Comparison of ENCODE assay signal across 28 mouse cellular contexts in genomic region chr8:121973906-121974305, GRCm38 (mm10). TPM values are rescaled to one million over a fixed set of nuclear protein-coding genes. Genes with fewer than 3 reads are reported as not detected.
"Had no signal": no experiment of that assay in that cellular context is flagged by ENCODE, and none has a peak within 500 bp of the region (broad histone marks: within the 10 kb centered on the region; RNA-seq: fewer than 3 reads in every experiment).

No protein-coding gene starts in this region.

- DNase-seq: kidney, postnatal 25 days; layer of hippocampus, adult 9-11 months; liver; lung, adult 18-20 months; lung, postnatal 10 days; lung, postnatal 36 days; retina, postnatal 1 day; thymus, adult 2 months; thymus, postnatal 14 days; thymus, postnatal 4 days had no signal

- H3K9me3 ChIP-seq: limb, embryonic 10.5 days; limb, embryonic 13.5 days; liver, embryonic 12.5 days; liver, embryonic 15.5 days; lung, embryonic 15.5 days; midbrain, embryonic 12.5 days; midbrain, embryonic 15.5 days; neural tube, embryonic 13.5 days had no signal

- H3K4me2 ChIP-seq: limb, embryonic 13.5 days; liver, embryonic 12.5 days; liver, embryonic 15.5 days; lung, embryonic 15.5 days; midbrain, embryonic 12.5 days; midbrain, embryonic 15.5 days; neural tube, embryonic 13.5 days had no signal

- H3K27ac ChIP-seq: kidney, postnatal 0 days; layer of hippocampus, adult 2 months; limb, embryonic 10.5 days; limb, embryonic 13.5 days; liver, embryonic 12.5 days; liver, embryonic 15.5 days; lung, embryonic 15.5 days; midbrain, embryonic 12.5 days; midbrain, embryonic 15.5 days; neural tube, embryonic 13.5 days; stomach, postnatal 0 days had no signal

- H3K4me3 ChIP-seq: layer of hippocampus, adult 2 months; limb, embryonic 10.5 days; limb, embryonic 13.5 days; liver, embryonic 12.5 days; liver, embryonic 15.5 days; lung, embryonic 15.5 days; midbrain, embryonic 12.5 days; midbrain, embryonic 15.5 days; myocyte; neural tube, embryonic 13.5 days had no signal

- ATAC-seq: liver, embryonic 12.5 days; midbrain, embryonic 15.5 days had no signal

- H3K9ac ChIP-seq: limb, embryonic 13.5 days; liver, embryonic 12.5 days; liver, embryonic 15.5 days; lung, embryonic 15.5 days; midbrain, embryonic 12.5 days; midbrain, embryonic 15.5 days; neural tube, embryonic 13.5 days had no signal

- H3K27me3 ChIP-seq: limb, embryonic 13.5 days; liver, embryonic 12.5 days; liver, embryonic 15.5 days; lung, embryonic 15.5 days; midbrain, embryonic 12.5 days; midbrain, embryonic 15.5 days; neural tube, embryonic 13.5 days had no signal

RNA-seq across cellular contexts. Expression of gene Car5a, which starts 29.2 kb away (rescaled TPM):
- total RNA-seq: layer of hippocampus, adult 2 months; layer of hippocampus, postnatal 25 days; left cerebral cortex, postnatal 25 days; monocyte, adult 5-6 weeks; neutrophil, adult 5-6 weeks had no signal
- polyA plus RNA-seq: kidney, embryonic 14.5 days; limb, embryonic 10.5 days; limb, embryonic 13.5 days; lung, embryonic 15.5 days; myocyte; stomach, embryonic 14.5 days; thymus, adult 2 months had no signal
